Mouse (Mus musculus): ENCODE data around the gene Gm49388.
A peak's percentile ranks its signal among the peaks of the same experiment; 100 is the strongest.
"Not testable (repeated sequence)": the region's sequence is repeated elsewhere in the genome, so short reads cannot be mapped to it uniquely, and the experiment has no call there.

Gm49388 gene

DNA sequence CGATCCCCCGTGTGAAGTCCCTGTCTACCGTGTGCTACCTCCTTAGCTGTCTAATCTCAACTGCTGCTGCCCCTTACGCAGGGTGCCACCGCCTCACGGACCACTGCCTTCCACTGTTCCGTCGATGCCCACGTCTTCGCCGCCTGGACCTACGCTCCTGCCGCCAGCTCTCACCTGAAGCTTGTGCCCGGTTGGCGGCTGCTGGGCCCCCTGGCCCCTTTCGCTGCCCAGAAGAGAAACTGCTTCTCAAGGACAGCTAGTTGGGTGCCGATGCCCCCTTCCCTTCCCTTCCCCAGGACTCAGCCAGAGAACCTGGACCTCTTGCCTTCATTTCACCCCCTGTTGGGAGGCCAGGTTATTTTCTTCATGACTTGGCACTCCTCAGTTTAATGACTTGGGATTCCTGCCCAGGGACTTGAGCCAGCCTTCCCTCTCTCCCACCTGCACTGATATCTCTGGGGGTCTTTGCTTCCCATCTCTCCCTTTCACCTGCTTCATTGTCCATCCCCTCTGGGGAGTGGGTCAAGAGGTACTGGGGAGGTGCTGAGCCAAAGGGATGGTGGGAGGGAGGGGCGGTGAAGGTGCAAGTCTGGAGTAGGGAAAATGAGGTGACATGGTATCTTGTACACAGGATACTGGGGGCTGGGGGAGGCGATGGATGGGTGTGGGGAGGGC, 17.6 kb upstream of the Gm49388 start:
- DNase-seq (ENCODE audit: low spot score in 2 of 2) = peak in 1 of 2 experiments; percentile 34

- DNase-seq (ENCODE audit: low spot score in 2 of 2) = peak; percentile 41 to 60
These were observed 16.9 kb upstream of the Gm49388 start for GRCm38 (mm10) chr7:127768346-127768996.

DNA sequence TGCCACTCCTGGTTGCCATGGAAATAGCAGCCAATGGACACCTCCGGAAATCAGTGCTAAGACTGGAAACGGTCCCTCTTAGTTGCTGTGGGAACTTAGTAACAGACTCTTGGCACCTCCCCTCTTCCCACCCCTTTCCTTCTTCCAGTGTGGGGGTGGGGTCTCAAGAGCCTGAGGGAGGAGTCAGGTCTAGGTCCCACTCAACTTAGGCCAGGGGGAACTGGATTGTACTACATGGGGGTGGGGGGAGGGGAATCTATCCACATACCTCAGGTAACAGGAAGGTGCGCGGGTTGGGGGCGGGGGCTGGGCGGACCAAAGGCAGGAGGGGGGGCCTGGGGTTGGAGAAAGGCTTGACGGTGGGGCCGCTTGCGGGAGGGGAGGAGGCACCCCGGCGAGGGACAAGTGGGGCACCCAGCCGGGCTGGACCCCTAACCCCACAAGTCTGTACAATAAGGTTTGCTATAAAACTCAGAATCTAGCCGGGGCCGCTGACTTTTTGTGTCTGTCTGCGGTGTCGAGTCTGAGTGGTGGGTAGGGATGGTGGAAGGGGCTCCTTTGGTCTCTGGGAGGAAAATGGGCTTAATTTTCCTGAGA, 16.3 kb upstream of the Gm49388 start:
- peak; percentile 59 to 74 for DNase-seq (ENCODE audit: low spot score in 2 of 2)

DNA sequence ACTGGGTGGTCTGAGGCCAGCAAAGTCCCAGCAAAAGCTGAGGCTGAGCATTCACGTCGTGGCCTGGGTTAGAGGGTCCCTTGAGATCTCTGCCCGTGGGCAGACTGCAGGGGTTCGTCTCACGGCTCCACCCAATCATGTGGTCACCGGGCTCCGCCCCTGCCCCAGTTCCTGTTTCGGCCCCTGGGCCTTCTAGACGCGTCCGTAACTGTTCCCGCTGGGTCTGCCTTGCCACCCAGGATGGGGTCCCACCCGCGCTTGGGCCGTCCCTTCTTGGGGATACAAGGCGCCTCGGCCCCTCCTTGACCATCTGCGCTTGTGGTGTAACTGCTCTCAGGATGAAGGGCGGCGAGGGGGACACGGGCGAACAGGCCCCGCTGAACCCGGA, 15.8 kb upstream of the Gm49388 start, which contains the start of gene Orai3:
Orai3 (plus strand) TSS at position 165 of the 388 bp plus-strand sequence.
- DNase-seq (ENCODE audit: low spot score in 2 of 2) = peak; percentile 86 to 87

GRCm38 (mm10) chr7:127770039-127770905, 15.1 kb upstream of the Gm49388 start:
- DNase-seq (ENCODE audit: low spot score in 2 of 2) = peak; percentile 36 to 37

DNA sequence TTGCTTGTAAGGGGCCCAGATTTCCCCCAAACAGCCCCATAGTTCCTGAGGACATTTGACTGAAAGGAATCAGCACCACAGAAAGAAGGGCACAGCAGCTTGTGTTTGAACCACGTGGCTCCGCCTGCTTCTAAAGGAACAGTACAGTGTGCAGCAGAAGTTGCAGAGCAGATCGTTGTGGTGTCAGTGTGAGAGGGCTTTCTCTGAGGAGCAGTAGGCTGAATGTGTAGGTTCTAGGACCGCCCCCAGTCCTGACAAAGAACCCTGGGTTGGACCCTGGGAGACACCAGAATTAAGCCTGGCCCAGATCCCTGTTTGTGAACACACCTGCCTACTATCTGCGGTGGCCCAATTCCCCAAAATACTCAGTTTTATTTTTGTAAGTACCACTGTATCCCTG, 14.1 kb upstream of the Gm49388 start:
- peak in 1 of 2 experiments; percentile 25 for DNase-seq (ENCODE audit: low spot score in 2 of 2)

- no peak for DNase-seq (ENCODE audit: low spot score in 2 of 2)
These were observed 13.3 kb upstream of the Gm49388 start for GRCm38 (mm10) chr7:127772080-127772479.

DNA sequence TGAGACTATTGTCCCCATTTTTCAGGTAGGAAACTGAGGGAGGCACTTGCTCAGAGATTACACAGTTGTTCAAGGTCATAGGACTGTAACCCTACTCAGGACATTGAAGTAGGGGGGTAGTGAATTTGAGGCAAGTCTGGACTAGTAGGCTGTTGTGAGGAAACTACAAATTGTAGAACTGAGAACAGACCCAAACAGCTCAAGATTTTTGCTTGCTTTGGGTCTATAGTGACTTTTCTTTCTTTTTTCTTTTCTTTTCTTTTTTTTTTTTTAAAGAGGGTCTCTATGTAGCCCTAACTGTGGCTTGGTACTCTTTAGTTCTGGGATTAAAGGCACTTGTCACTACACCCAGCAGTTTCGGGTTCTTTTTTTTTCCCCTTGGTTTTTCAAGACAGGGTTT, 12.9 kb upstream of the Gm49388 start:
- DNase-seq (ENCODE audit: low spot score in 2 of 2) = no peak

DNA sequence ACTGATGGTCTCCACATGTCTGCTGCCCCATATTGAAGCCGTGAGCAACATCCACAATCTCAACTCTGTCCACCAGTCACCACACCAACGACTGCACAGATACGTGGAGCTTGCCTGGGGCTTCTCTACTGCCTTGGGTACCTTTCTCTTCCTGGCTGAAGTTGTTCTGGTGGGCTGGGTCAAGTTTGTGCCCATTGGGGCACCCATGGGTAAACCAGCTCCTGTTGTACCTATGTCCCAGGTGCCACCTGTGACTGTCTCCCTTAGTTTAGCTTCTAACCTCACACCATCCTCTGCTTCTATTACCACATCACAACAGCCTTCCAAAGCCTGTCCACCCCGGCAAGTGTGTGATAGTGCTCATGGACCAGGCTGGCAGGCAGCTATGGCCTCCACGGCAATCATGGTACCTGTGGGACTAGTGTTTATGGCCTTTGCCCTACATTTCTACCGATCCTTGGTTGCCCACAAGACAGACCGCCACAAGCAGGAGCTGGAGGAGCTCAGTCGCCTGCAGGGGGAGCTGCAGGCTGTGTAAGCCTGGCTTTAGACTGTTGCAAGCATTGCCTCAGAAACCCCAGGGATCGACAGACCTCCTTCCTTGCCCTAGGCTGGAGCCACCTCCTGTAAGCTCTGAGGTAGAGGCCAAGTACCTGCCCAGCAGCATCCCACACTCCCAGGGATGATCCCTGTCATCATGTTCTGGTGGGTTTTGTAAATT, 11.6 kb upstream of the Gm49388 start:
- peak; percentile 61 to 86 for DNase-seq (ENCODE audit: low spot score in 2 of 2)

DNA sequence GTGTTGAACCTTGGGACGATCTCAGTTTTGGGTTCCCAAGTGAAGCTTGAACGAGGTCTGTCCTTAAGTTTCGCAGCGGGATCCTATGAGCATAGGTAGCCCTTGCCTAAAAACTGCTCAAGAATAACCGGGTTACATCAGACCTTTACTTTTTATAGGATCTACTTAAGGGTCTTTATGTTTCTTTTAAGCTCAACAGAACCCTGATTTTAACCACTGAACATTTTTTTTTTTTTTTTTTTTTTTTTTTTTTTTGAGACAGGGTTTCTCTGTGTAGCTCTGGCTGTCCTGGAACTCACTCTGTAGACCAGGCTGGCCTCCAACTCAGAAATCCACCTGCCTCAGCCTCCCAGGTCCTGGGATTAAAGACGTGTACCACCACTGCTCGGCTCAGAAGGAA, 9.6 kb upstream of the Gm49388 start:
- DNase-seq (ENCODE audit: low spot score in 2 of 2) = not testable (repeated sequence)

DNA sequence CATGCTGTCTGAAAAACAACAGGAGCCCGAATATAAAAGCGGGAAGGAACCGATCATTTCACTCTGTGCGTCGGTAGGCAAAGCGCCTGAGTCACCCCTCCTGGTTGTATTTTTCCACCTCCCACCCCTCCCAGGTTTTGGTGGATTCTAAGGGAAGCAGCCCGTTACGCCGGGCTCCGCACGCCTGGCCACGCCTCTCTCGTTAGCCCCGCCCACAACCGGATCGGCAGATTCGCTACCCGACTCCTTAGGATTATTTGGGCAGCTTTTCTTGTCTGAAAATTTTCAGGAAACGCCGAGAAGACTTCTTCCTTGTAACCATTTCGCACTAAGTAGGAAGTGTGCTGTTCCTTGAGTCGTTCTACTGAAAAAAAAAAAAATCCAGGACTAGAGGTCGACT, 9.0 kb upstream of the Gm49388 start, which contains the start of gene Setd1a:
Setd1a (plus strand) TSS at position 245 of the 400 bp plus-strand sequence.
- peak; percentile 91 to 94 for DNase-seq (ENCODE audit: low spot score in 2 of 2)

DNA sequence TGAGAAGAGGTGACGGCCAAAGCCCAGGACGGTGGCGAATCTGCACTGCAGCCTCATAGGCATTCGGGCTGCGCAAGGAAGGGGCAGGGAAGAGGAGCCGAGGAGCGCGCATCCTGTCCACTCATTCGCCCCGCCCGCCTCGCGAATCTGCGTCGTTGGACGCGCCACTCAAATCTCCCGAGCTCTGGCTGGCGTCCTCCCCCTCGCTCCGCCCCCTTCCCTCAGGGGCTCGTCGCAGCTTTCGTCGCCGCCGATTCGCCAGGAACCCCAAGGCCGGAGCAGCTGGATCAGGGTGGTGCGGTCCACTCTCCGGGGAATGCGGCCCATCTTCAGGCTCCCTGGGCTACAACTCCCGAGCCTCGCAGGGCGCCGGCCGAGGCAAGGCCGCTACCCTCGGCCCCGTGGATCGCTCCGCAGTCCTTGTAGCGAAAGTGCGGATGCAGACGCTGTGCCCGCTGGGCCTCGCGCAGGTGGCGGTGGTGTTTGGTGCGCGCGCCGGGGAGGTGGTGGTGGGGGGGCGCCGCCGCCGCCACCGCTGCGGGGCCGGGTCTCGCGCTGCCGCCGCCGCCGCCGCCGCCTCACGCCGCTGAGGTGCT, 8.4 kb upstream of the Gm49388 start:
- peak; percentile 95 to 98 for DNase-seq (ENCODE audit: low spot score in 2 of 2)

- peak; percentile 68 to 73 for DNase-seq (ENCODE audit: low spot score in 2 of 2)
These were observed 7.7 kb upstream of the Gm49388 start for GRCm38 (mm10) chr7:127777474-127778266.

DNA sequence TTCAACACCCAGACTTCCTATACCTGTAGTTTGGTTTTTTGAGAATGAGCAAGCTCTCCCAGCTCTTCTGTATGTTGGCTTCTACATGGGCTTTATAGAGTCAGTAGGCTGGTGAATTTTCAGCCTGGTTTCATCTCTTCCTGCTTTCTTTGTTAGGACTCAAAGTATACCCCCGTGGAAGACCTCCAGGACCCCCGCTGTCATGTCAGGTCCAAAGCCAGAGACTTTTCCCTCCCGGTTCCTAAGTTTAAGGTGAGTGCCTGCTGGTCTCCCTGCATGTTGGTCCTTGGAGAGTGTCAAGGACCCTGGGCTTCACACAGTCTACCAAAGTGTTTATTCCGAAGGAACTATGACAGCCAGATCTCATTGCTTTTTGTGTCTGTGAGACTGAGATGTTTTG, 7.1 kb upstream of the Gm49388 start:
- no peak for DNase-seq (ENCODE audit: low spot score in 2 of 2)

DNA sequence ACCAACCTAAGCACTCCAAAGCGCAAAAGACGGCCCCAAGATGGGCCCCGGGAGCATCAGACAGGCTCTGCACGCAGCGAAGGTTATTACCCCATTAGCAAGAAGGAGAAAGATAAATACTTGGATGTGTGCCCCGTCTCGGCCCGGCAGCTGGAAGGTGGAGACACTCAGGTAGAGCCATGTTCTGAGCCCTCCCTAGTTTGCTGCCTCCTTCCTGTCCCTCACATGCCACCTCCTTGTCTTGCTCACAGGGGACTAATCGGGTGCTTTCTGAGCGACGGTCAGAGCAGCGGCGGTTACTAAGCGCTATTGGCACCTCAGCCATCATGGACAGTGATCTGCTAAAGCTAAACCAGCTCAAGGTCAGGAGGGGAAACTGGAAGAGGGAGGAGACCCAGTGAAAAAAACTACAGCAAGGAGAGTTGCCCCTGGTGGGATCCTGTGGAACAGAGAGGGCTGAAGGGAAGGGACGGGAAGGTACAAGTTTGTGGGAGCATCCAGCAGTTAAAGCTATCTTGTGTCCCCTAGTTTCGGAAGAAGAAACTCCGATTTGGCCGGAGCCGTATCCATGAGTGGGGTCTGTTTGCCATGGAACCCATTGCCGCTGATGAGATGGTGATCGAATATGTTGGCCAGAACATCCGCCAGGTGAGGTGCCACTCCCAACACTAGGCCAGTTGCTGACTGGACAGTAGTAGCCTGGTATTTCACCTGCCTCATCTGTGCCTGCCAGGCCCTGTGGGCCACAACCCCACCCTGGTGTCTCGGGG, 11.9 kb downstream of the Gm49388 start:
- no peak for DNase-seq (ENCODE audit: low spot score in 2 of 2)

DNA sequence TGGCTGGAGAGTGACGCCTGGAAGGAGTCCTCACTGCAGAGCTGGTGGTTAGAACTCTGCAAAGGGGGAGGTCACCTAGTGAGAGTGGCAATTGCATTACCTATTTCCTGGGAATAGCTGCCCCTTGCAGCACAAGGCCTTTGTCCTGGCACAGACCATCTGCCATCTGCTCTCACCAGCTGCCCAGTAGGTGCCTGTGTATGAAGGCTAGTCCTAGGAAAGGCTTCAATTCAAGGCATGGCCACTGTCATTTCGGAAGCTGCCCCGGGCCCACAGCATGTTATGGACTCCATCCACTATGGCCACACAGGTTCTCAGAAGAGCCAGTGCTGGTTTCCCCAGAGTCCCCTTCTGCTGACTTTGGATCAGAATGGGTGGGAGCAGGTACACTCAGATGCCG, 13.2 kb downstream of the Gm49388 start:
- DNase-seq (ENCODE audit: low spot score in 2 of 2) = no peak

DNA sequence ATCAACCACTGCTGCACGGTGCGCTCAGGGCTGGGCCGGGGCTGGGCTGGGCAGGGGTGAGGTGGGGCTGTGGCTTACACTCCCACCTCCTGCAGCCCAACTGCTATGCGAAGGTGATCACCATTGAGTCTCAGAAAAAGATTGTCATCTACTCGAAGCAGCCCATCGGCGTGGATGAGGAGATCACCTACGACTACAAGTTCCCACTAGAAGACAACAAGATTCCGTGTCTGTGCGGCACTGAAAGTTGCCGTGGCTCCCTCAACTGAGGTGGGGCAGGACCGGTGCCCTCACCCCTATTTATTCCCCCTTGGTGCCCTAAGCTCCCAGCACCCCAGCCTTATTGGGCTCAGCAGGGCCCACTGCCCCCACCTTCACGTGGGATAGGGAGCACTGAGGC, 13.8 kb downstream of the Gm49388 start:
- no peak for DNase-seq (ENCODE audit: low spot score in 2 of 2)

DNA sequence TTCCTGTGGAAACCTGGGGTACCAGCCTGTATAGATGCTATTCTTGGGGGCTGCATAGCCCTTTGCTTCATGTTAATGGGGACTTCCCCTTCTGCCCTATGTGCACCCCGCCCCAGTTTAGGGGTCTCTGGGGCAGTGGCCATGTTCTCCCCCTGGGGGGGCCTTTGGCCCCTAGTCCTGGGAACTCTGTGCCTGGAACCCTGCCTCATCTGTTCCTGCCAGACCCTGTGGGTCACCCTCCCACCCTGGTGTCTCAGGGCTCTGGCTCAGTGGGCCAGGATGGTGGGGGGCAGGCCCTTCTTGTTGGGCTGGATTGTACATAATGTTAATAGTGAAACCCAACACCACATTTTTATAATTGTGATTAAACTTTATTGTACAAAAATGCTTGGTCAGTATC, 14.3 kb downstream of the Gm49388 start:
- no peak for DNase-seq (ENCODE audit: low spot score in 2 of 2)

GRCm38 (mm10) chr7:127800435-127801009, 15.1 kb downstream of the Gm49388 start, which contains the start of gene Hsd3b7:
Hsd3b7 (plus strand) TSS chr7:127800604.
- peak; percentile 74 to 88 for DNase-seq (ENCODE audit: low spot score in 2 of 2)

All from spleen, postnatal 10 days (tissue).